Mouse (Mus musculus) spleen, adult 2 months (tissue): ENCODE measurements around the gene Dnajb4.

Experiments
- CTCF ChIP-seq: fragments of 200-500 bp; IDR thresholded peaks from 2 replicates; pipeline ENCODE4 v1.5.1; 2011; ENCODE audit warnings: mild to moderate bottlenecking, inconsistent platforms; ENCODE audit not compliant: insufficient read depth, insufficient read length, insufficient replicate concordance; ENCODE audit errors: extremely low read depth
- POLR2A ChIP-seq: fragments of 200-500 bp; IDR thresholded peaks from 2 replicates; pipeline ENCODE4 v1.6.1; 2011; ENCODE audit warnings: low read depth, low read length, inconsistent platforms

- TF ChIP-seq POLR2A (no peak), CTCF (no peak)
Measured at GRCm38 (mm10) chr3:152203411-152203810, 6.7 kb downstream of the Dnajb4 start.
